28 mouse cellular contexts compared by ENCODE assay signal in the genomic region with DNA sequence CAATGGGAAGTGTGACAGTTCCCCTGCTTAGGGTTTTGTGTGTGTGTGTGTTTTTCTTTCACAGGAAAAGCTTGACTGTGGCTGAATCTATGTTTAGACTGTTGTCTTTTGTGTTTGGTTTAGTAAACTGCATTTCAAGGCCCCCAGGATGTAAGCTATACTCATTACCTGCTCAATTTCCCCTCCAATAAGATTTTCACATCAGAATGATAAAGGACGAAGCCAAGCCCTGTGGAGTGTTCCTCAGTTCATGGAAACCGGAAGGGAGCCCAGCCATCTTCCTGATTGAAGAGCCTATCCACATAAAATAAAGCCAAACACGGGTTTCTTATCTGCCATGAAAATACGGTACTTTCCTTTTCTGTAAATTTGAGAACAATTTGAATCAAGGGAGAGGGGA. TPM values are rescaled to one million over a fixed set of nuclear protein-coding genes. Genes with fewer than 3 reads are reported as not detected.
DNase-seq lines count a peak whose midpoint lies in the region; ATAC-seq lines count a peak whose summit lies in the region.
"Had no signal": no experiment of that assay in that cellular context is flagged by ENCODE, and none has a peak within 500 bp of the region (broad histone marks: within the 10 kb centered on the region; RNA-seq: fewer than 3 reads in every experiment).

No protein-coding gene starts in this region.

- WGBS in heart, embryonic 15.5 days: 40% methylated on average over 4 of the region's 4 CpGs
- WGBS in midbrain, embryonic 10.5 days: 50% methylated on average over 4 of the region's 4 CpGs
- 26% methylated on average over 4 of the region's 4 CpGs for WGBS in midbrain, embryonic 16.5 days

- no peaks in the 10 kb centered on the region for H3K36me3 ChIP-seq in heart, embryonic 15.5 days
- H3K36me3 ChIP-seq in midbrain, embryonic 10.5 days: no peaks in the 10 kb centered on the region
- H3K36me3 ChIP-seq in midbrain, embryonic 16.5 days (ENCODE audit: control insufficient read depth, insufficient read depth, low read length): no peaks in the 10 kb centered on the region
- H3K36me3 ChIP-seq: G1E; liver, embryonic 12.5 days; neural tube, embryonic 12.5 days had no signal

- no peaks in the 10 kb centered on the region for H3K9me3 ChIP-seq in heart, embryonic 15.5 days (replicated peaks)
- H3K9me3 ChIP-seq in midbrain, embryonic 10.5 days (replicated peaks): no peaks in the 10 kb centered on the region
- no peaks in the 10 kb centered on the region for H3K9me3 ChIP-seq in midbrain, embryonic 16.5 days (replicated peaks; ENCODE audit: control insufficient read depth, low read length, poor library complexity, severe bottlenecking)
- H3K9me3 ChIP-seq: G1E; liver, embryonic 12.5 days; neural tube, embryonic 12.5 days had no signal

- no peak overlapping the region for H3K4me2 ChIP-seq in heart, embryonic 15.5 days
- H3K4me2 ChIP-seq in midbrain, embryonic 16.5 days (ENCODE audit: low read length): no peak overlapping the region
- H3K4me2 ChIP-seq: liver, embryonic 12.5 days; neural tube, embryonic 12.5 days had no signal

- no peak overlapping the region for H3K9ac ChIP-seq in heart, embryonic 15.5 days
- H3K9ac ChIP-seq in midbrain, embryonic 16.5 days (ENCODE audit: low read depth, low read length): no peak overlapping the region
- H3K9ac ChIP-seq: liver, embryonic 12.5 days; liver, postnatal 0 days; neural tube, embryonic 12.5 days had no signal

- no peaks in the 10 kb centered on the region for H3K27me3 ChIP-seq in heart, embryonic 15.5 days
- H3K27me3 ChIP-seq in midbrain, embryonic 10.5 days (ENCODE audit: low read depth, poor library complexity, severe bottlenecking): no peaks in the 10 kb centered on the region
- no peaks in the 10 kb centered on the region for H3K27me3 ChIP-seq in midbrain, embryonic 16.5 days (ENCODE audit: control insufficient read depth, insufficient read depth, low read depth, low read length)
- H3K27me3 ChIP-seq: liver, embryonic 12.5 days; neural tube, embryonic 12.5 days had no signal

- peak; percentile 94 for DNase-seq in heart, adult 11 months
- DNase-seq in heart, postnatal 25 days (ENCODE audit: low spot score): no peak
- DNase-seq in heart, postnatal 4 days: no peak
- no peak for DNase-seq in midbrain, embryonic 10.5 days (ENCODE audit: low spot score)
- DNase-seq in left cerebral cortex, postnatal 36 days (ENCODE audit: low spot score in 2 of 2): no peak
- DNase-seq: adrenal gland, postnatal 25 days; cerebellum, adult 2 months; cerebellum, postnatal 14 days; kidney, adult 18-20 months; kidney, postnatal 36 days; left cerebral cortex, postnatal 4 days; liver, postnatal 0 days; lung, postnatal 10 days; right cerebral cortex, adult 18-20 months; spleen, adult 18-20 months; thymus, adult 18-20 months; thymus, postnatal 25 days had no signal

- no peaks in the 10 kb centered on the region; the same call in 1 of the 2 replicates for H3K4me1 ChIP-seq in heart, embryonic 15.5 days (replicated peaks)
- peaks cover 20% of the 10 kb centered on the region for H3K4me1 ChIP-seq in midbrain, embryonic 10.5 days
- H3K4me1 ChIP-seq in midbrain, embryonic 16.5 days (ENCODE audit: control insufficient read depth, insufficient read depth, low read length): no peaks in the 10 kb centered on the region
- H3K4me1 ChIP-seq: neural tube, embryonic 12.5 days had no signal

- intact Hi-C loops in heart, postnatal 25 days (cut with DNase I): loop anchor here (5.0 kb wide), 1 partner anchor 156 kb away; no protein-coding TSS in a partner anchor
- intact Hi-C loops in left cerebral cortex, postnatal 36 days (cut with DNase I): loop anchor here (10.0 kb wide), 2 partner anchors 86 to 386 kb away; no protein-coding TSS in a partner anchor

- peak overlapping the region; percentile 42; the same call in 1 of the 2 replicates for H3K27ac ChIP-seq in heart, embryonic 15.5 days
- H3K27ac ChIP-seq in midbrain, embryonic 10.5 days (replicated peaks): peak overlapping the region; percentile 55; the same call in 1 of the 2 replicates
- H3K27ac ChIP-seq in midbrain, embryonic 16.5 days (ENCODE audit: low read length): no peak overlapping the region
- H3K27ac ChIP-seq: liver, embryonic 12.5 days; macrophage; neural tube, embryonic 12.5 days; stomach, postnatal 0 days had no signal

- no peak for ATAC-seq in heart, embryonic 15.5 days (replicated peaks; ENCODE audit: insufficient number of reproducible peaks, insufficient read depth, low FRiP score, low read depth)
- no peak for ATAC-seq in midbrain, embryonic 16.5 days
- ATAC-seq: forebrain, embryonic 16.5 days; hindbrain, embryonic 16.5 days; liver, embryonic 12.5 days; liver, postnatal 0 days had no signal

- H3K4me3 ChIP-seq in heart, embryonic 15.5 days: no peak overlapping the region
- no peak overlapping the region for H3K4me3 ChIP-seq in midbrain, embryonic 10.5 days
- H3K4me3 ChIP-seq in midbrain, embryonic 16.5 days (ENCODE audit: low read depth, low read length): no peak overlapping the region
- H3K4me3 ChIP-seq: erythroblast, embryonic 14.5 days; liver, embryonic 12.5 days; myocyte; neural tube, embryonic 12.5 days had no signal

RNA-seq across cellular contexts. Expression of a gene that starts 50.5 kb away (rescaled TPM):
- total RNA-seq in heart, postnatal 25 days (2021): 10 to 100 TPM; 88.8 to 99.1 TPM
- polyA plus RNA-seq in heart, embryonic 15.5 days (2015; fragmentation: Nextera tagmentation; extraction: Ambion mirVana): 35.4 and 35.6 TPM in 2 replicates
- 100 to 1,000 TPM; 115 to 119 TPM for total RNA-seq in heart, postnatal 4 days (2021)
- polyA plus RNA-seq in midbrain, embryonic 10.5 days (2016; fragmentation: Nextera tagmentation; extraction: Ambion mirVana): 26.2 and 29.2 TPM in 2 replicates
- polyA plus RNA-seq in midbrain, embryonic 16.5 days (2015; fragmentation: Nextera tagmentation; extraction: Ambion mirVana): 22.7 and 26.4 TPM in 2 replicates
- total RNA-seq in left cerebral cortex, postnatal 36 days (2021): 1 to 10 TPM; 7.3 to 7.5 TPM
- polyA plus RNA-seq: G1E, myocyte had no signal

Comparison
In these comparisons a context has a peak if more than half of its experiments do, and no peak if none do; other contexts are left out.
1. RNA of a gene that starts 50.5 kb away (total RNA-seq): 115 to 119 TPM in heart, postnatal 4 days and 88.8 to 99.1 TPM in heart, postnatal 25 days; 7.3 to 7.5 TPM in left cerebral cortex, postnatal 36 days; every median in the first group is over 10 times any median in the second.